Mouse (Mus musculus) granulocyte monocyte progenitor cell, adult 5-6 weeks (primary cell): ENCODE results near the gene Pstk. TPM values are rescaled to one million over a fixed set of nuclear protein-coding genes. Genes with fewer than 3 reads are reported as not detected.
"Not testable (repeated sequence)": the region's sequence is repeated elsewhere in the genome, so short reads cannot be mapped to it uniquely, and the experiment has no call there.

Source experiments
- ATAC-seq: replicated peaks from 2 replicates; pipeline ENCODE4 v1.8.0; 2016; ENCODE audit warnings: mild to moderate bottlenecking, moderate TSS enrichment, inconsistent platforms; ENCODE audit not compliant: poor library complexity, severe bottlenecking
- total RNA-seq, 2 experiments: library from RNA; stranded (forward) in 1 of 2; stranded (reverse) in 1 of 2; fragments of 200-712, 200-1000 nt in 1 of 2; fragments of >200 nt in 1 of 2; fragmentation: Nextera tagmentation in 1 of 2; gene quantifications; 2 replicates each; pipeline ENCODE4 v1.2.3; 2014 to 2017

Pstk gene
- total RNA-seq, 2 experiments from 2014 or later = 20.3 to 23.1 TPM

DNA sequence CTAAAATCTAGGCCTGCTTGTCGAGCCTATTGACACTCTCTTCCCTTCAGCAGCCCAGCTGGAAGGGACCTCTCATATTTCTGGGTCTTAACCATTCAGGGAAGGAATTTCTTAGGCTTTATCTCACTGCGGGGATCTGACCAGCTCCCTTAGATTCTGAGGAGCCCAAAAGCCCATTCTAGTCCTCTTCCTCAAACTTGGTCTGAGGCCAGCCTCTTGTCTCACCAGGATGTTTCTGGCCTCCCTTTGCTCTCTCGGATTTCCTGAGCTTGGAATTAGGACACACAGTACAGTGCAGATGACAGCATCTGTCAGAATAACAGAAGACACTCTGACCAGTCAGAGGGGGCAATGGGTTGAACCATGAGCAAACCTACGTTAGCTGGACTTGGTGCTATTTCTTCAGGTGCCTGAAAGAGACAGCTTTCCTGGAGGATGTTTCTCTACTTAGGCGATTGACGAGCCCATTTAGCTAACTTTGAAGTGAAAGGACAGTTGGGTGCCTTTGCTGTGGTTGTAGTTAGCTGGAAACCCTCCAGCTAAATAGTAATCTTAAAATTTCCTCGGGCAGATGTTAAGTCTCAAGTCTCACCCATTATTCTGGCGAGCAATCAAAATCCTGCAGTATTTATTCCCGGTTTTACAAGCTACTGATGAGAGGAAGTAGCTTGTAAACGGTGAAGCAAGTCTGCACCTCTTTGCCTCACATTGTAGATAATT is 40.4 kb downstream of the Pstk start:
- ATAC-seq = 0 out of 2 replicates have a peak, but pooled peaks have one; percentile 8

DNA sequence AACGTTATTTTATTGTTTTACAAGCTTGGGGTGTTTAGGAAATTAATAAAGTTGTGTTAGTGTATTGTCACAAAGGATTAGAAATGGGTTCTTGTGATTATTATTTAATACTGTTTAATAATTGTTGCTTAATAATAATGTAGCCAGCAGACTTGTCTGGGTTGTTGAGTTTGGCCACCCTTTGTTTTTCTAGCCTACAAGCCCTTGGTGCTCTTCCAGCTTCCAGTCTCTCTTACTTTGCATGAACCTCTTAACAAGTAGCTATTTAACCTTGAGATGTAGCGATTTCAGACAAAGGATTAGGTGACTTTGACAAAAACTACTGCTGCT is 41.0 kb downstream of the Pstk start:
- ATAC-seq = no peak

DNA sequence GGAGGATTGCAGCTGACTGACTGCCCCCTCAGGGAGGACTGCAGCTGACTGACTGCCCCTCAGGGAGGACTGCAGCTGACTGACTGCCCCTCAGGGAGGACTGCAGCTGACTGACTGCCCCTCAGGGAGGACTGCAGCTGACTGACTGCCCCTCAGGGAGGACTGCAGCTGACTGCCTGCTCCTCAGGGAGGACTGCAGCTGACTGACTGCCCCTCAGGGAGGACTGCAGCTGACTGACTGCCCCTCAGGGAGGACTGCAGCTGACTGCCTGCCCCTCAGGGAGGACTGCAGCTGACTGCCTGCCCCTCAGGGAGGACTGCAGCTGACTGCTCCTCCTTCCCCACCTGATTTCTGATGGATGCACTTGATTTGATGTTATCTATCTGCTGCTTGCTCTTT is 45.8 kb downstream of the Pstk start:
- ATAC-seq = not testable (repeated sequence)

DNA sequence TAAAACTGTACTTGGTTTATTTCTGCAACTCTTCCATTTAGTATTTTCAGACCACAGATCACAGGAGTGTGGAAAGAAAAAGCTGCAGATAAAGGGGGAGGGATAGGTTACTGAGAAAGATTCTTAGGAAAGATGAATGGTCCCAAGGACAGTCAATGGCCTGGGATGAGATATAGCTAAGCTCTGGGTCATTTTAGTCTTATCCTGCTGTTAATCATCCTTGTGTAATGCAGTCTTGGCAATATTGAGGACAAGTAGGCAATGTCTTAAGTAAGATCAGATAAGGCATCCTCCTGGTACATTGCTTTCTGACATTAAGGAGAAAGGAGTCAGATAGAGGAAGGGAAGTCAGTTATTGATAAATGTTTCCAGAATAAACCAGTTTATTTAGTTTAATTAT is 46.7 kb downstream of the Pstk start:
- ATAC-seq = no peak

DNA sequence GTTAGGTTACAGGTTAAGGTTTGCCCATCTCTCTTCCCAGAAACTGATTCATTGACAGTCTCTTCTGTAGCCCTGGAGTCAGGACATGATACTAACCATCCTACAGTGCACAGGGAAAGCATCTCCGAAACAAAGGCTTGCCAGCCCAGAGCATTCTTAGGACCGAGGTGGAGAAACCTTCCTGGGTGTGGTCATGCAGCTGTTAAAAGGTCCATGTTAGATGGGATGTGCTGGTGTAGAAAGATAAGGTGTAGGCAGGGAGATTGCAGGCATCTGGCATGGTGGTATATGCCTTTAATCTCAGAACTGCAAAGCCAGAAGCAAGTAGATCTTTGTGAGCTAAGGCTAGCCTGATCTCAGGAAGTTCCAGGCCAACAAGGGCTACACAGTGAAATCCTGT is 54.0 kb downstream of the Pstk start:
- ATAC-seq = no peak

DNA sequence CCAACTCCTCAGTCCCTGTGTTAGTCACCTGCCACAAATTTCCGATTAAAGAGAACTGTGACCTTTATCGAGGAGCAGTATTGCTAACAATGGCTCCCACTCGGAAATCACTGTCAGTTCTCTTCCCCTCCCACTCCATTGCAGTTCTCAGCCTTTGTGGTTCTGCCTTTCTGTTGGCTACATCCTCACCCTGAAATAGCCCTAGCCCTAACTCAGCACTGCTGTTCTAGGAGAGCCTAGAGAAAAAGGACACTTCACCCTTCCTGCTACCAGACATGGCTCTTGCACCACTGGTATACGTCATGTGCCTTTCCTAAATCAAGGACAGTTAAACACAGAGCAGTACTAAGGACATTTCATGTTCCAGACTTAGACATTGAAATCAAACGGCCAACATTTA is 56.4 kb downstream of the Pstk start:
- ATAC-seq = no peak

DNA sequence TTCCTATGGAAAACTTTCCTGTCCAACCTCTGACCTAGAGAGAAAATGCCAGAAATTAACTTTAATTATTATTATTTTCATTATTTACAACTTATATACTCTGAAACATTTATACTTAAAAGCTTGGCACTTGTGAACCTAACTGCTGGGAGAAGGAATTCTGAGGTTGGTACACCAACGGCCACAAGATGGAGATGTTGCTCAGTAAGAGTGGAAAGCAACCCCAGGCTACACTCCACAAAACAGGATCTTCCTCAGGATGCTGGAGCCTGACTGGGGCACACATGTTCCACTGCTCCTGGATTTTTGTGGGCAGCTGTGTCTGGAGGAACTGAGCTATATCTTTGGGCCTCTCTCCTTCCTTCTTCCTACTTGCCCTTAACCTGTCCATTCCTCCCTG is 61.3 kb downstream of the Pstk start:
- peak; percentile 52; the same call in 1 of the 2 replicates for ATAC-seq

DNA sequence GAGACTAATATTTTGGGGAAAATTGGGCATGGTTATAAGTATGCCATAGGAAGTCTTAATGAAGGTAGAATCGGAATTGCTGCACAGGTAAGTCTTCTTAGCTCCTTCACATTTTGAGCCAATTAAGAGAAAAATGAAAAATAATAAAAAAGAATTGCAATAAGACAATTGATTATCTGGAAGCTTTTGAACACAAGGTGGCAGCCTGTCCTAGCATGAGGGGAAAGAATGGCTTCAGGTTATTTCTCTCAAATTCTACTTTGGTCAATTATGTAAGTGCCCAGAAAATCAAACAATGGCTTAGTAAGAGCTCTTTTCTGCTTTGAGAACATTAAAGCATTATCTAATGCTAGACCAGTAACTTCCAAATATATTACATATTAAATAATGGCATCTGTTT is 63.3 kb downstream of the Pstk start:
- no peak for ATAC-seq

DNA sequence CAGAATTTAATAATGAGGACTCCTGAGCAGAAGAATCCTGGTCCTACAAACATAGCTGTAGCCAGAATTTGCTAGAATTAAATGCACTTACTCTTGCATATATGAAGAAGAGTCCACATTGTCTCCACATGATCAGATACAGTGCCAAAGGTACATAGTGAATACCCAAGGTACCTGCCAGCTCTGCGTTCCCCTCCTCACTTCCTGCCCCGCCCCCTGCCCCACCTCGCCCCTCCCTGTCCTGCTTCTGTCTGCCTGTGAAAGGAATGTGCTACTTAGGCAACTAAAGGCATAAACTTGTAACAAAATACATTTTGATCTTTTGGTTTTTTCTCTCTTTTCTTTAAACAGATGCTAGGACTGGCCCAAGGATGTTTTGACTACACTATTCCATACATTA is 66.1 kb downstream of the Pstk start:
- ATAC-seq = no peak

Other genes with a start within 250 kb of the Pstk start
- gene 4933402N03Rik, start 224.8 kb upstream of the Pstk start, total RNA-seq (2014; fragmentation: Nextera tagmentation) = not detected in 2 replicates
- not detected in 2 replicates for gene 4933402N03Rik, start 224.8 kb upstream of the Pstk start, total RNA-seq (2017)
- not detected in 2 replicates for gene 5430419D17Rik, start 196.7 kb upstream of the Pstk start, total RNA-seq (2014; fragmentation: Nextera tagmentation)
- gene 5430419D17Rik, start 196.7 kb upstream of the Pstk start, total RNA-seq (2017) = not detected in 2 replicates
- gene Cuzd1, start 48.8 kb upstream of the Pstk start, total RNA-seq (2014; fragmentation: Nextera tagmentation) = not detected in 2 replicates
- not detected in 2 replicates for gene Cuzd1, start 48.8 kb upstream of the Pstk start, total RNA-seq (2017)
- not detected in 2 replicates for gene Fam24b, start 41.6 kb upstream of the Pstk start, total RNA-seq (2014; fragmentation: Nextera tagmentation)
- not detected in 2 replicates for gene Fam24b, start 41.6 kb upstream of the Pstk start, total RNA-seq (2017)
- not detected in 2 replicates for gene Fam24a, start 37.3 kb upstream of the Pstk start, total RNA-seq (2014; fragmentation: Nextera tagmentation)
- gene Fam24a, start 37.3 kb upstream of the Pstk start, total RNA-seq (2017) = not detected in 2 replicates
- 8.5 and 9.2 TPM in 2 replicates for gene 2310057M21Rik, start 8.4 kb upstream of the Pstk start, total RNA-seq (2014; fragmentation: Nextera tagmentation)
- 4.4 and 6.2 TPM in 2 replicates for gene 2310057M21Rik, start 8.4 kb upstream of the Pstk start, total RNA-seq (2017)
- 17.9 and 23.4 TPM in 2 replicates for gene Ikzf5, start 39.4 kb downstream of the Pstk start, total RNA-seq (2014; fragmentation: Nextera tagmentation)
- 24.5 and 33.0 TPM in 2 replicates for gene Ikzf5, start 39.4 kb downstream of the Pstk start, total RNA-seq (2017)
- gene Acadsb, start 39.5 kb downstream of the Pstk start, total RNA-seq (2014; fragmentation: Nextera tagmentation) = 18.3 and 35.0 TPM in 2 replicates
- gene Acadsb, start 39.5 kb downstream of the Pstk start, total RNA-seq (2017) = 62.5 and 69.5 TPM in 2 replicates
- gene Hmx3, start 171.7 kb downstream of the Pstk start, total RNA-seq (2014; fragmentation: Nextera tagmentation) = not detected in 2 replicates
- gene Hmx3, start 171.7 kb downstream of the Pstk start, total RNA-seq (2017) = not detected in 2 replicates
- gene Hmx2, start 177.6 kb downstream of the Pstk start, total RNA-seq (2014; fragmentation: Nextera tagmentation) = not detected in 2 replicates
- not detected in 2 replicates for gene Hmx2, start 177.6 kb downstream of the Pstk start, total RNA-seq (2017)
- 67.7 and 85.7 TPM in 2 replicates for gene Bub3, start 189.1 kb downstream of the Pstk start, total RNA-seq (2014; fragmentation: Nextera tagmentation)
- gene Bub3, start 189.1 kb downstream of the Pstk start, total RNA-seq (2017) = 94.4 and 106 TPM in 2 replicates